12 mouse cellular contexts compared by ENCODE assay signal in the genomic region with DNA sequence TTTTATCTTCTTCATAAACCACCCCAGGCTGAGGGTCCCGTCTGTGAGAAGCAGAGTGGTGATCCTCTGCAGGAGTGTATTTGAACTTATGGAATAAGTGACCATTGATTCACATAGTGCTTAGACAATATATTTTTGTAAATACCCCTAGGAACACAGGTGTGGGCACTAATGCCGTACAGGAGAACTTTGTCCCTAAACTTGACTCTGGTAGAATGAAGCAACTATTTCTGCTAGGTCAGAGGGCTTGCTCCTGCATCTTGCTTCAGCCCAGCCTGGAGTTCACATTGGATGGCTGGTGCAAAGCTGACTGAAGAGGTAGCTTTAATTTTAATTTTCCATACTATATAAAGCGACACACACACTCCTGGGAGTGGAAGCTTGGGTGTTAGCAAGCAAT.
"Had no signal": no experiment of that assay in that cellular context is flagged by ENCODE, and none has a peak within 500 bp of the region (broad histone marks: within the 10 kb centered on the region; RNA-seq: fewer than 3 reads in every experiment).

No protein-coding gene starts in this region.

- H3K27me3 ChIP-seq: intestine, embryonic 15.5 days; liver, embryonic 15.5 days; midbrain, embryonic 13.5 days had no signal

- H3K9me3 ChIP-seq: intestine, embryonic 15.5 days; limb, embryonic 10.5 days; liver, embryonic 15.5 days; midbrain, embryonic 13.5 days had no signal

- ATAC-seq: intestine, embryonic 15.5 days; lung, postnatal 0 days; midbrain, embryonic 13.5 days had no signal

- H3K4me3 ChIP-seq: intestine, embryonic 15.5 days; left cerebral cortex, adult 2 months; limb, embryonic 10.5 days; liver, embryonic 15.5 days; midbrain, embryonic 13.5 days had no signal

- H3K36me3 ChIP-seq: intestine, embryonic 15.5 days; liver, embryonic 15.5 days; midbrain, embryonic 13.5 days had no signal

- DNase-seq: kidney, adult 18-20 months; kidney, postnatal 14 days; lung, postnatal 36 days; retina, postnatal 1 day; right cerebral cortex, postnatal 4 days; spleen, adult 18-20 months had no signal

- H3K27ac ChIP-seq: intestine, embryonic 15.5 days; left cerebral cortex, adult 2 months; limb, embryonic 10.5 days; liver, embryonic 15.5 days had no signal

- H3K9ac ChIP-seq: intestine, embryonic 15.5 days; liver, embryonic 15.5 days; midbrain, embryonic 13.5 days had no signal

- H3K4me2 ChIP-seq: intestine, embryonic 15.5 days; liver, embryonic 15.5 days; midbrain, embryonic 13.5 days had no signal
